Mouse (Mus musculus): Measurements from ENCODE around the gene Slc12a9. TPM values are rescaled to one million over a fixed set of nuclear protein-coding genes. Genes with fewer than 3 reads are reported as not detected.
A peak's percentile ranks its signal among the peaks of the same experiment; 100 is the strongest.

Gene Slc12a9
- 20.5 and 21.6 TPM in 2 replicates for polyA plus RNA-seq (2012; rRNA removed)

- DNase-seq (ENCODE audit: low read depth), result no peak
Measured at GRCm38 (mm10) chr5:137333512-137334174, at the start of gene Slc12a9. Gene Slc12a9, minus strand, starts transcription at chr5:137333597.

DNA sequence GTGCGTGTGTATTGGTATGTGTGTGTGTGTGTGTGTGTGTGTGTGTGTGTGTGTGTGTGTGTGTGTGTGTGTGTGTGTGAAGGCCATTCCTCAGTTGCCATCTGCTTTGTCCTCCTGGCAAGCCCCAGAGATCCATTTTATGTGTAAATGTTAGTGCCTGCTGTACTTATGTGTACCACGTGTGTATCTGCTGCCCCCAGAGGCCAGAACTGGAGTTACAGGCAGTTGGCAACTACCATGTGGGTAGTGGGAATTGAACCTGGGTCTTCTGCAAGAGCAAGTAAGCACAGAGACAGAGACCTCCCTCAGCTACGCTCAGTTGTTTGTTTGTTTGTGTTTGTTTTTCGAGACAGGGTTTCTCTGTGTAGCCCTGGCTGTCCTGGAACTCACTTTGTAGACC, 47.8 kb upstream of the Slc12a9 start:
- no peak for DNase-seq (ENCODE audit: low read depth)

- DNase-seq (ENCODE audit: low read depth), result no peak
Measured at GRCm38 (mm10) chr5:137377603-137378002, 44.2 kb upstream of the Slc12a9 start.

DNA sequence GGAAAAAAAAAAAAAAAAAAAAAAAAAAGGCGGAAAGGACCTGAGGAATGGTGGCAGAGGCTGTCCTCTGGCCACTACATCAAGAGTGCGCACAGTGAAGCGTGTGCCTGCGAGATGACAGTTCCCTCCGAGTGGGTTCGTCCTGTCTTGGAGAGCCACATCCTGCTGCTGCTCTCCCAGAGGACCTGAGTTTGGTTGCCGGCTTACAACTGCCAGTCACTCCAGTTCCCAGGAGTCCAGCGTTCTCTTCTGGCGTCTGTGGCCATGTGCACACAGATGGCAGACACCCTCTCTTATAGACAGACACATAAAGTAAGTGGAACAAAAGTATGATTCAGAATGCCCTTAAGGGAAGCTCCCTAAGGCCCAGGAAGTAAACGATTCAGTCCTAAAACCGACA, 43.8 kb upstream of the Slc12a9 start:
- no peak for DNase-seq (ENCODE audit: low read depth)

DNA sequence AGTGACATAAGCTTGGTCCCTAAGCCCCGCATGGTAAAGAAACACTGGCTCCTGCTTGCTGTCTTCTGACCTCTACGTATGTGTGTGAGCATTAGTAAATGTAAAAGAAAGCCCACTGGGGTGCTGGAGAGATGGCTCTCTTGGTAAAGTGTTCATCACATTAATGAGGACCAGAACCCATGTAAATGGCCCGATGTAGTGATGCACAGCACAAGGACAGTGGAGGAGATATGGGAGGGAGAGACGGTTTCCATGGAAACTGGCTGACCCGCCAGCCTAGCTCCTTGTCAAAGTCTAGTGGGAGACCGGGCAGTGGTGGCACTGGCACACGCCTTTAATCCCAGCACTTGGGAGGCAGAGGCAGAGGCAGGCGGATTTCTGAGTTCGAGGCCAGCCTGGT, 43.3 kb upstream of the Slc12a9 start:
- no peak for DNase-seq (ENCODE audit: low read depth)

DNA sequence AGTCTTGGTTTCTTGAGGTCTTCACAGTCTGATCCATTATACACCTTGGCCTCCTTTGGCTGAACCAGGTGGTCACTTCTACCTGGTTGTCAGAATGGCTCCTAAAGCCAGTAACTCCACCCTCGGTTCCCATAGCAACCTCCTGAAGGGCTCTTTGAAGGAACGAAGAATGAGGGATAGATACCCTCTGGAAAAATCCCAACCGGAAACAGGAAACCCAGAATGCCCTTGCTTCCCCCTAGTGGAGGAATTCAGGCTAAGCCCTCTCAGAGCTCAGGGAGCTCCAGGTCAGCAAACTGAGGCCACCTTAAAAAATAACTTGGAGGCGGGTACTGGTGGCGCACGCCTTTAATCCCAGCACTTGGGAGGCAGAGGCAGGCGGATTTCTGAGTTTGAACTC, 42.8 kb upstream of the Slc12a9 start:
- DNase-seq (ENCODE audit: low read depth), result no peak

- no peak for DNase-seq (ENCODE audit: low read depth)
Measured at GRCm38 (mm10) chr5:137375627-137376026, 42.2 kb upstream of the Slc12a9 start.

GRCm38 (mm10) chr5:137374521-137375080, 41.2 kb upstream of the Slc12a9 start:
- DNase-seq (ENCODE audit: low read depth), result no peak

GRCm38 (mm10) chr5:137373371-137373950, 40.1 kb upstream of the Slc12a9 start:
- DNase-seq (ENCODE audit: low read depth), result no peak

DNA sequence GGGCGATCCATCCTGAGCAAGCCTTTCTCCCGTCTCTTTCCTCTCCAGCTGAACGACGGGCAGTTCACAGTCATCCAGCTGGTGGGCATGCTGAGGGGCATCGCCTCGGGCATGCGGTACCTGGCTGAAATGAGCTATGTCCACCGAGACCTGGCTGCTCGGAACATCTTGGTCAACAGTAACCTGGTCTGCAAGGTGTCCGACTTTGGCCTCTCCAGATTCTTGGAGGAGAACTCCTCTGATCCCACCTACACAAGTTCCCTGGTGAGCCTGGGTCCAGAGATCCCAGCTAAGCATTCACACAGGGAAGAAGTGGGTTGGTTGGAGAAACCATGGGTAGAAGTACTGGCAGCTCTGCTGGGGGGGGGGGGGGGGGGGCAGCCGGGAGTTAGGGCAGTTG, 36.3 kb upstream of the Slc12a9 start:
- DNase-seq (ENCODE audit: low read depth), result no peak

- no peak for DNase-seq (ENCODE audit: low read depth)
Measured at GRCm38 (mm10) chr5:137358382-137358781, 25.0 kb upstream of the Slc12a9 start.

DNA sequence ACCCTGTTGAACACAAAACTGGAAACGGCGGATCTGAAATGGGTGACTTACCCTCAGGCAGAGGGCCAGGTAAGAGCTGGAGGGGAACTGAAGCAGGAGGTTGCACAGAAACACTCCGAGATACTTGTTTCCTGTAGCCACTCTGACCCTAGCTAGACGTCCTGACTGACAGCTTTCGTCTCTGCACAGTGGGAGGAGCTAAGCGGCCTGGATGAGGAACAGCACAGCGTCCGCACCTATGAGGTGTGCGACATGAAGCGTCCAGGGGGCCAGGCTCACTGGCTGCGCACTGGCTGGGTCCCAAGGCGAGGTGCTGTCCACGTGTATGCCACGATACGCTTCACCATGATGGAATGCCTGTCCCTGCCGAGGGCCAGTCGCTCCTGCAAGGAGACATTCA, 20.7 kb upstream of the Slc12a9 start:
- no peak for DNase-seq (ENCODE audit: low read depth)

GRCm38 (mm10) chr5:137352011-137352975, 18.9 kb upstream of the Slc12a9 start:
- DNase-seq (ENCODE audit: low read depth), result no peak

GRCm38 (mm10) chr5:137351394-137351793, 18.0 kb upstream of the Slc12a9 start:
- DNase-seq (ENCODE audit: low read depth), result no peak

- DNase-seq (ENCODE audit: low read depth), result no peak
Measured at GRCm38 (mm10) chr5:137351058-137351380, 17.6 kb upstream of the Slc12a9 start.

DNA sequence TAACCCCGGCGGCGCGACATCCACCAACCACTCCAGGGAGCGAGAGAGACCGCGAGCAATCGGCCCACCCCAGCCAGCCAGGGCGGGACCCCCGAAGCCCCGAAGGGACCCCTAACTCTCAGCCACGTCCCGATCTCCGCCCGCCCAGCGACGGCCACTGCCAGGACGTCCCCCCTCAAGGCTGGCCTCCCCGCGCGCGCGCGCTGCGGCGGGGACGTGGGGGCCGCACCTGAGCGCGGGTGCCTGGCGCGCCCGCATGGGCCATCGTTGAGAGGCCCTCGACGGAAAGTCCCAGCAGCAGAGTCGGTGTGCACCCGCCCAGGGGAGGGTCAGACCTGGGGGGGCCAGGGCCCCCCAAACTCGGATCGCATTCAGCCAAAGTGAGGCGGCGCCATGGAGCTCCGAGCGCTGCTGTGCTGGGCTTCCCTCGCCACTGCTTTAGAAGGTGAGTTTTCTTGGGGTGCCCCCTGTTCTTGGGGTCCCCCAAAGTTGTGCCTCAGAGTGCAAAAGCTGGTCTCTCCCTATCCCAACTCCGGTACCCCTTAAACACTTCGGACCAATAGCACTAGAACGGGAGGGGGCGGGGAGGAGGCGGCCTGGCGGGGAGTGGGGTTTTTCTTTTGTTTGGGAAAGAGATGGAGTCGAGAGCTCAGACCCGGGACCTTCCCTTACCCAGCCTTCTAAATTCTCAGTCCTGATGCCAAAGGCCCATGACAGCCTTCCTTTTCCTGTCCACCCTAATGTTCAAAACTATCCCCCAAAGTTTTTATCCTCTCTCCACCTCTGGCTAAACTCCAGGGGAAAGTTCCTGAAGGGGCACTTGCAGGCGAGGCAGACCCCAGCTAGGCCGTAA, 17.0 kb upstream of the Slc12a9 start:
- DNase-seq (ENCODE audit: low read depth), result no peak

GRCm38 (mm10) chr5:137349384-137350204, 16.2 kb upstream of the Slc12a9 start, which contains the start of gene Ephb4:
Gene Ephb4, plus strand, starts transcription at chr5:137350109.
- peak; percentile 37 for DNase-seq (ENCODE audit: low read depth)

DNA sequence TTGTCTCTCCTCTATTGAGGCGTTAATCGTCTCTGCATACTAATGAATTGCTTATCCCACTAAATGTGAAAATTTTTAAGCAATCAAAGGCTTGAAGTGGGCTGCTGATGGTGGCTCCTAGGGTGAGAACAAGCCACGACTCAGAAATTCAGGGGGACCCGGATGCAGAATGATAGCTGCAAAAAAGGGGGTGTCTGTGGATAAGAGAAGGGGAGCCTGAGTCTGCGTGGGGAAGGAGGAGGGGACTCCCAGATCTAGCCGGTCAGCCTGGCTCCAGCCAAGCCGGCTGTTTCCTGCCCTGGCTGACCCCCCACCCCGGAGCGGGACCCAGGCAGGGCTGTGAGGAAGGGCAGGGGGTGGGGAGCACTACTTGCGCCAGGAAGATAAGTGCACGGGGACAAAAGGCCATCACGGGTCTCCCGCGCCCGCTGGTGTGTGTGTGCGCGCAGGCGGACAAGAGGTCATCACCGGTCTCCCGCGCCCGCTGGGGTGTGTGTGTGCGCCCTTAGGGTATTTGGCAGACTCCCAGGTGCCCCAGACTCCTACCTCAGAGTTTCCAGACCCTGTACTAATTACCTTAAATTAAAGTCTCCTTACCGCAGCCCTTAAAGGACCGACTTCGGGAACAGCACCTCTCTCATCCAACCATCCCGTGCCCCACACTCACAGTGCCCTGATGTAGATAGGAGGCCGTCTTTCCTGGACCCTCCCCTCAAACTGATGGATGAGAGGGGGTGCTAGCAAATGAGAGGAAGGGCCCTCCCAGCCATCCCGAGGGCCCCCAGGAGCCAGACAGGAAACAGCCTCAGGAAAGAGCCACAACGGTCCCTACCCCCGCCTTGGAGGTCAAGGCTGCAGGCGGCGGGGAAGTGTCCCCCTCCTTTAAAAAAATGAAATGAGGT, 15.3 kb upstream of the Slc12a9 start:
- no peak for DNase-seq (ENCODE audit: low read depth)

DNA sequence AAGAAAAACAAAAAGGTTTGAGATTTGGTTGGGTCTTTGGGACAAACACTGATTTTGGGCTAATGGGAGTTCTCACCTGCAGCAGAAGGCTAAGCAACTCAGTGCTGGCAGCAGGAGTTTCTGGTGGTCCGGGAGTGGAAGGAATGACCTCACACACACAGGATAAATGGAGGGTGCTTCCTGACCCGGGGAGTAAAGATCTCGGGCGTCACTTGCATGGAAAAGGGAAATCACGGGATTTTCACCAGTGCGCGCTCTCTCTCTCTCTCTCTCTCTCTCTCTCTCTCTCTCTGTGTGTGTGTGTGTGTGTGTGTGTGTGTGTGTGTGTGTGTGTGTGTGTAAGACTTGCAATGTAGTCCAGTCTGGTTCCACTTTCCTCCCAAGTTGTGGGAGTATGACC, 14.5 kb upstream of the Slc12a9 start:
- DNase-seq (ENCODE audit: low read depth), result no peak

Data from gonadal fat pad, adult 2 months (tissue).